Mouse (Mus musculus) G1E (cell line): Measurements from ENCODE around the gene Arhgdig.

Experiments
- CTCF ChIP-seq: IDR thresholded peaks from 2 replicates; pipeline ENCODE4 v1.5.1; 2012; ENCODE audit warnings: low read depth, low read length, inconsistent platforms, mixed read lengths
- POLR2AphosphoS5 ChIP-seq: IDR thresholded peaks from 2 replicates; pipeline ENCODE4 v1.6.1; 2012; ENCODE audit warnings: low read depth, low read length, inconsistent platforms; ENCODE audit not compliant: insufficient replicate concordance

DNA sequence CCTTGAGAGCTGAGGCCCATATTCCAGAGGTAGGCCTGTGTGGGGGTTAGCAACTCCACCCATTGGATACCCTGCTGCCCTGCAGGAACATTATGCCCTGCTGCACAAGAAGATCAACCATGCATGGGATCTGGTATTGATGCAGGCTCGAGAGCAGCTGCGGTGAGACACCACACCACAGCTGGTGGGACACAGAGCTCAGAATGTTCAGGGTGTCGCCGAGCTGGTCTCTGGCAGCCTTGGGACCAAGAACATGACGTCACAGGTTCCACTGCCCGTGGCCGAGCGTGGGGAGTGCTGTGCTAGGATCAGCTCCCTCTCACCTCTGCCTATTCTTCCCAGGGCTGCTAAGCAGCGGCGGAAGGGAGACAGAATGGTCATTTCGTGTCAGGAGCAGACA, 2.8 kb downstream of the Arhgdig start:
- no peak for TF ChIP-seq POLR2AphosphoS5
- TF ChIP-seq CTCF: no peak
